Mouse (Mus musculus) adrenal gland, postnatal 4 days (tissue): Measurements from ENCODE around the gene Fam117a. TPM values are rescaled to one million over a fixed set of nuclear protein-coding genes. Genes with fewer than 3 reads are reported as not detected.

Experiments used
- DNase-seq, 2 experiments: peaks; one replicate each; pipeline ENCODE4 v3.0.0; 2021 to 2022; ENCODE audit warnings: low spot score in 2 of 2, mixed read lengths in 2 of 2
- total RNA-seq, 2 experiments: library from RNA; stranded (reverse); gene quantifications; 2 replicates each; pipeline ENCODE4 v1.2.3; 2021

Fam117a gene
- total RNA-seq, 2 experiments from 2014 or later, result 21.9 to 27.8 TPM

DNA sequence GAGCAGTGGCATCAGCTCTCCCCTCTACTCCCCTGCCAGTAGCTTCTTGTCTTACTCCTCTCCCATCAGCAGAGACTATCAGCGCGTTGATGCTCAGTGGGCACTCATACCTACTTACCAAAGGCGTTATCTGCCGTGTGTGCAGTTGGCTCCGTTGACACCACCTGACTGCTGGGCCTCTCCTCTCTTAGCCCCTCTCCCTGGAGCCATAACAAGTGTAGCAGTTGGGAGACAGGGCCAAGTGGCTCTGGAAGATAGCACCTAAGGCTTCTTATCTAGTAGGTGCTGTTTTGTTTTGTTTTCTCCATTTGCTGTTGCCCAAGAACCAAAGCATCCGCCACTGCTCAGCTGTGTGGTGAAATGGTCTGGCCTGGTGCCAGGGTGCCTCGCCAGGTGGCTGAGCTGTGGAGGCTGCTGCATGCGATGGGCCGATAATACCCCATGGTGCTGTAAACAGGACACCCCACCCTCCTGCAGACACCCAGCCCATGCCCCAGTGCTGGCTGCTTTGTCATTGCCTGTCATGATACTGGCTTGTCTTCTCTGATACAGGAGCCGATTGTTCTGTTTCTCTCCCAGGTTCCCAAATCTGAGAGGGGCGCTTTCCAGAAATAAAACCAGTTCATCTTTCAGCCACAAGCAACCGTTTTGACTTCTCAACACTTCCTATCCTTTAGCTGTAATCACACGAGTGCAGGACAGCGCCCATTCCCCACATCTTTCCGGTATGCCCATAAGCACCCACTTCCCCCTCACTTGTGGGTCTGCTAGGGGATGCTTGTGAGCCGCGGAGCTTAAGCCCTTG lies 19.9 kb downstream of the Fam117a start:
- DNase-seq, result peak in 1 of 2 experiments; percentile 20

DNA sequence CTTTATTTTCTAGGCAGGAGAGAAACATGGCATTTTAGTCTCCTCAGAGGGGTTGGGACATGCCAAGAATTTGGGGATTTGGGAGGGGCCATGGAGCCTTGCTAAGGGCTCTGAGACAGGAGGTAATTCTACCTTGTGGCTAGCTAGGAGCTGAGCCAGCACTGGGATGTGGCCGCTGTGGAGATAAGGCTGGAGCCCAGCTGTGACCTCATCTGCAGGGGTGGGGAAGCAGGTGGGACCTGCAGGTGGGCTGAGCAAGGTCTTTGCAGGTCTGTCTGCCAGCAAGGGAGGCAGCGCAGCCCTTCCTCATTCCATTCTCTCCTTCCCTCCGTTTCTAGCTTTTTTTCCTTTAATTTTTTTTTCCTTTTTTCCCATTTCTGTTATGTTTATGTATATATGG lies 21.4 kb downstream of the Fam117a start:
- no peak for DNase-seq

DNA sequence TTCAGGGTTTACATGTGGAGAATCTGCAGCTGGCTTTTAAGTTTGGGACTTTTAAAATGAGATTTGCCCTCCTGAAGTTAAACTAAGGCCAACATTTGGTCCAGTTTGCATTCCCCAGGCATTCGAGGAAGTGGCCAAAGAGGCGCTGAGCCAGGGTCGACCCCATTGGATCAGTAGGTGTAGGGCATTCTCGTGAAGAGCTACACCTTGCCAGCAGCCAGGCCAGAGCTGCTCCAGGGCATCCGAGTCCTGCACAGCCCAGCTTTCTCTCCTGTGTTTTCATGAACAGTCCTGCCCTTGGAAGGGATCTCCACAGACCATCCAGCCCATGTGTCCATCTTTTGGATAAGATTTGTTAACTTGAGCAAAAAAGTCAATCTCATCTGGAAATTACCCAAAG lies 27.6 kb downstream of the Fam117a start:
- no peak for DNase-seq

DNA sequence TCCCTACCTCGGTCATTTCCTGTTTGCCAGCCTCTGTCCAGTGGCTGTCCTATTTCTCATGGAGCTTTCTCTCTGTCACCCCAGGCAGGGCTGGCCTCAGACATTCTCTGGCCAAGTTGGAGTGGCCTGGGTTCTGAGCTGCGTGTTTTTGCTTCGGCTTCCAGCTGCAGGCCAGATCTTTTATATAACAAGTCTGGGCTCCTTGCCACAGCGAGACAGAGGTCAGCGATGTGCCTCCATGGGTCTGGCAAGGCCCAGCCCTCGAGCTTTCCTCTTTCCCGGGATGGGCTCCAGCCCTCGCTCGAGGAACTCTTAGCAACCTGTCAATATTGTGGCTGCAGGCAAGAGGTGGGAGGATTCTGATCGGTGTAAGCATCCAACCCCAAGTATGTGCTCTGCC lies 28.8 kb downstream of the Fam117a start:
- DNase-seq, result peak in 1 of 2 experiments; percentile 28

DNA sequence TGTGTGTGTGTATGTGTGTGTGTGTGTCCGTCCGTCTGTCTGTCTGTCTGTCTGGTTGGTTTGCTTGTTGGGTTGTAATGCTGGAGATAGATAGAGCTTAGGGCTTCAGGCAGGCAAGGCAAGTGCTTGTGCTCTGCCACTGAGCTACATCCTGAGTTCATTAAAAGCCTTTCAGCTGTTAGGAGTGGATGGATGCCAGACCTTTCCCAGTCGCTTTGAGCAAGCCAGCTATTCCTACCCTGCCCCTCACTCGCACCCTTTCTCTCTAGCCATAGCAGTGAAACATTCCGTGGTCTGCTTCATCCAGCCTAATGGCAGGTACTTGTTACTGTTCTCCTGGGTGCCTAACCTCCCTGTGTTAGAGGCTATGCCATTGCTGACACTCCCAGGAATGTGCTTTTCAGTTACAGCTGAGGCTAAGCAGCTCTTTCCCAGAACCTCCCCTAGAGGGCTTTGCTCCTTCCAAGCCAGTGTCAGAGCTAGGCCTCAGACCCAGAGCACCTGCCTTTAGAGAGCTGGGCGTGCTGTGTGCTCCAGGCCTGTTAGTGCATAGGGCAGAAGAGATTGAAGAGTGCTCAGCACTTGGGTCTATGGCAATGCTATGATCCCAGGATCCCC lies 29.6 kb downstream of the Fam117a start:
- no peak for DNase-seq

DNA sequence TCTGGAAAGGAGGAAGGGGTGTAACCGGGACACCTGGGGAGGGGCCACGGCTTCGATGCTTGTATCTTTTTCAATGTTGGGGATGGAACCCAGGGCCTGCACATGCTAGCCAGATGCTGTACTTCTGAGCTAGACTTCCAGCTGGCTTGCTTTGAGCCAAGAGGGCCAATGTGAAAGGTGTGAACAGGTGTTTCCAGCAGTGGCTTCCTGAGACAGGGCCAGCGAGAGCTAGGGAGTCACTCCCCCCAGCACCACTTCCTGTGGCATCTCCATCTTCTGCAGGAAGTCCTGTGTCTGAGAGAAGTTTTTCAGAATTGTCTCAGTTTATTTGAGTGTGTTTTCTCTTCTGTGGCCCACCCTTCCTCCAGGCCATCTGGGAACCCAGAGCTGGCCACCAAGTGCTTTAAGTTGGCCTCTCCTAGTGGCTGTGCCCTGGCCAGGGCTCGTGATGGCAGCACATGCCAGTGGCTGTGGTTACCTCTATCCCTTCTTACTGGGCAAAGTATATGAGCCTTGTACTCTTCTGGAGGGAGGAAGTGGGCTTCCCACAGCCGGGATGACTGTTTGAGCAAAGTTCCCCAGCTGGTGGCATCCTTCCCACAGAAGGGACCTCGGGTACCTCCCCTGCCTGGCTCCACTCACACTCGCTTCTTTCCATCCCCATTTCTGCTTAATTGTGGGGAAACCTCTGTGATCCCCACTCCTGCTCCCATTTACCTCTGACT lies 30.4 kb downstream of the Fam117a start:
- DNase-seq, result no peak

DNA sequence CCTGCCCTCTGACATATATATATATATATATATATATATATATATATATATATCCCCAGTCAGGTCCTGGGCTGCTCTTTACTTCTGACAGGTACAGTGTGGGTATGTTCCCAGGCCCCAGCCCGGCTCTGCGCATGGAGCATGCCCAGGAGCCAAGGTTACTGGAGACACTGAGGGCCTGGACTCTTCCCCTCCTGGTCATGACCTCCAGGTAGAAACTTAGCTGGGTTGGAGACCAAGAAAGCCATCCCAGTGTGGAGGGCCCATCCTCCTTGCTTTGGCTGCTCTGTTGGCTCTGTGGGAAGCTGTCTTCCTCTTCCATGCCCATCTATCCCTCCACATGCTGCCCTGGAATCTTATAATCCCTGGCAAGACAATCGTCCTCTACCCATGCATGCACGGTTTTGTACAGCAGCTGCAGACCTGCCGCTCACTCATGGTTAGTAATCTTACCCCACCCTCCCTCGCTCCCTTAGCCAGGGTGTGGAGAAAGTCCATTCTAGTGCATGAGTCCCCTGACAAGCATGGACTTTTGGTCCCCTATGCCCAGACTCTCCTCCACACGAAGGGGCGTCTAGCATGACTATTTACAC lies 31.5 kb downstream of the Fam117a start:
- no peak for DNase-seq

DNA sequence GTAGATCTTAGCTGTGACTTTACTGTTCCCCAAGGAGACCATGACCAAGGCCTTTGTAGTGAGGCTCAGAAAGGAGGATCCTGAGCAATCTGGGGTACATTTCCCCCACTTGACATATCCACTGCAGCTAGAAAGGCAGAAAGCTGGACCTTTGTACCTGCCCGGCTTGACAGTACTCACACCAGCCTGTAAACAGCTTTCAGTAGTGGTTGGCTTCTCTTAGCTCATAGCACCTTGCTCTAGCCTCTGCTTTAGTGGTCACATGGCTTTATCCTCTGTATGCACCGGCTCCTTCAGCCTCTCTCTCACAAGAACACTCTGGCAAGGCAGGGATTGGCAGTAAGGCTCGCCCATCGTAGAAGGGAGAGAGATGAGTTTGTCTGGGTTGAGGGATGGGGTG lies 32.1 kb downstream of the Fam117a start:
- no peak for DNase-seq

DNA sequence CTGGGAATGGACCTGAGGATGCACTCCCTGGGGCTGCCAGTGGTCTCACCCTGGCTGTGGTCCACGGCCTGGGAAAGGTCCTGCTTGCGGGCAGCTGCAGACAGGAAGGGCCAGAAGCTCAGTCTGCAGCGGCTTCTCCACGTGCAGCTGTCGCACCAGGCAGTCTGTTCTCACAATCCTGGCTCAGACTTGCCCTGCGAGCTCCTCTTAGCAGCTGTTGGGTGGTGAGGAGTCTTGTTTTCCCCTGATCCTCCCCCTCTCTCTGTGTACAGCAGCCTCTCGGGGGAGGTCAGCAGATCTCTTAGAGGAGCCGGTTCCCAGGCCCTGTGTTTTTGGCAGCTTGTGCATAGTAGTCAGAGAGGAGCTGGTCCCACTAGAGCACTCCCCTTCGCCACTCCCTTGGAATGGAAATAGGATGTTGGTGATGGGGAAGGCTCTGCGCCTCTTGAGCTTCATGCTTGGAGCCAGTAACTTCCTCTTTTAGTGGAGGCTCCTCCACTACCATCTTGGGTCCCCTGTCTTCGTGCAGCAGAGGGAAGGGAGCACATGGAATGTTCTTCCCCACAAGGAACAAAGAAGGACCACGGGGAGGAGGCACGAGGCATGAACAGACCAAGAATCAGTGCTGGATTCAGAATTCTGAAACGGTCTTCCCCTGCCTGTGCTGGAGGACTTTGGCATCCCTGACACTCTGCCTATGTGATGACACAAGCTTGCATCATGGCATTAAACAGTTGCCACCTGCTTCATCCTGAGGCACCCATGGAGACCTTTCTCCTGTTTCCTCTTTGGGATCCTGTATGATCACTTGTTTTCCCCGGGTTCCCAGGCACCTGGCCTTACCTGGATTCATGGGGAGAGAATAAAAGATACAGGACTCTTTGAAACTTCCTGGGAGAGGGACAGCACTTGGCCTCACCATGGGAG lies 33.4 kb downstream of the Fam117a start:
- no peak for DNase-seq

DNA sequence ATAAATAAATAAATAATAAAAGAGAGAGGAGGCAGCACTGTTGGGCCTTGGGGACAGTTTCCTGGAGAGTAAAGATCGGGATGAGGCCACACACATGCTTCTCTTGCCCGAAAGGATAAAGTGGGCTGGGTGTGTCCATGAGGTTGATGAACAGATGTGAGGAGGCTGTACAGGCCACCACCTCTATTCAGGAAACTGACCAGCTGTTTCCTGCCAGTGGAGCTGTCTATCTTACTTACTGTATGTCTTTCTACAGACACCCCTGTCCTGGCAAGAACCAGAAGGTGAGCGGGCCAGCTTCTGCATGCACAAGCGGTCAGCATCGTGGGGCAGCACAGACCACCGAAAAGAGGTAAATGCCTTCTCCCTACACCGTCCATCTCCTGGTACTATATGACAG lies 34.4 kb downstream of the Fam117a start:
- DNase-seq, result no peak

DNA sequence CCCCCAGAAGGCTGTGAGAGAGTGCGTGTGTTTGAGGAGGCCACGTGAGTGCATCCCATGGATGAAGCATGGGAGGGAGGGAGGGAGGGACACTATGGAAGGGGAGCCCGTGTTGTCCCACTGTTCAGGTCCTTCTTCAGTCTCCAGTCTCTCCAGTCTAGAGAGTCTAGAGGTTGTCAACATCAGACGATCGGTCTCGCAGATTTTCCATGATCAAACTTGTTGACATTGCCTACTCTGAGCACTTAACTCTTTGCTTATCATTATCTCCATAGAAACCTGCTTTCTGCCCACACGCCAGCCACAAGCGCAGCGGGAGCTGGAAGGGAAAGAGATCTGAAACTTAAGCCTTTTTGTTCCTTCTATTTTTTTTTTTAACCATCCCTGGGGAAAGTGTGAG lies 42.1 kb downstream of the Fam117a start:
- DNase-seq, result no peak

DNA sequence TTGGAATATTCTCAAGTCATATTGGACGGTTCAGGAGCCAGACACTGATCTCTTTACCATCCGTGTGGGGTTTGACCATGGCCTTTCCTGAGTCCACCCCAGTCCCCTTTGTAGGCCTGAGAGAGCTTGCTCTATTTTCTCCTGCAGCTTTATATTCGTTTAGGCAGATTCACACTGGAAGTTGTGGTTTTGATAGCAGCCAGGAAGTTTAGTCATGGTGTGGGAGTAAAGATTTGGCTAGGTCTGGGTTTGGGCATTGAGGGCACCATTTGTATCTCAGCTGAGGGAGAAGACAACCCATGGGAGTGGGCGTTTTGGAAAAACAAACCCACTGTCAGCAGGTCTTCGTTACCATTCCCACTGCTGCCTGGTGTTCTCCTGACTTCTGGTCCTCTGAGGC lies 42.7 kb downstream of the Fam117a start:
- DNase-seq, result no peak

DNA sequence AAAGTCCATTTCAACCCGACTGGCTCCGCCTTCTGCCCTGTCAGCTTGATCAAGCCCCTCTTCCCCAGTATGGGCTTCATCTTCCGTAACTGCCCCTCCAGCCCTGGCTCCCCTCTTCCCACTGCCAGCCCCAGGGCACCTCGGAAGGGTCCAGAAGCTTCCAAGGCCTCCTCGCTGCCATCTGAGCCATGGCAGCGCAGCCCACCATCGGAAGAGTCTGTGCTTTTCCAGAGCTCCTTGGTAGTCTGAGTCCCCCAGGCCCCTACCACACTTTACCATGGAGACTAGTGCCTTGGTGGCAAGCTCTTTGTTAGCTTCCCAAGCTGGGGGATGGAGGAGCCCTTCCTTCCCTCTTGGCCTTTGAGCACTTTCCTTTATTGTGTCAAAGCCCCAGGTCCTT lies 43.9 kb downstream of the Fam117a start:
- DNase-seq, result no peak

DNA sequence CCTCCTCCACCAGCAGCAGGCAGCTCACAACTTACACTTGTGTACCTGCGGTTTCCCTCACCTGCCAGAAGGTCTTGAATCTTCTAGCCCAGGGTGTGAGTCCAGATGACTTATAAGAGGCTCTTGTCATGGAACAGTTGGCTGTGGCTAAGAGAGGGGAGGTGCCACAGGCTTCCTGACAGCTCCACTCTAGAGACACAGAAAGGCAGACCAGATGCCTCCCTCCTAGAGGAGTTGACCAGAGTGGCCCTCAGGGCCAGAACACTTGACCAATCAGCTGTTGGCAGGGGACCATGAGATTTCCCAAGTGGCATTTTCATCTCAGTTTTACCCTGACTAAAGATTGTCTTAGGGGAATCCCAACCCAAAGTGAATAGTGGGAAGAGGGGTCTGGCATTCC lies 44.3 kb downstream of the Fam117a start:
- DNase-seq, result no peak

DNA sequence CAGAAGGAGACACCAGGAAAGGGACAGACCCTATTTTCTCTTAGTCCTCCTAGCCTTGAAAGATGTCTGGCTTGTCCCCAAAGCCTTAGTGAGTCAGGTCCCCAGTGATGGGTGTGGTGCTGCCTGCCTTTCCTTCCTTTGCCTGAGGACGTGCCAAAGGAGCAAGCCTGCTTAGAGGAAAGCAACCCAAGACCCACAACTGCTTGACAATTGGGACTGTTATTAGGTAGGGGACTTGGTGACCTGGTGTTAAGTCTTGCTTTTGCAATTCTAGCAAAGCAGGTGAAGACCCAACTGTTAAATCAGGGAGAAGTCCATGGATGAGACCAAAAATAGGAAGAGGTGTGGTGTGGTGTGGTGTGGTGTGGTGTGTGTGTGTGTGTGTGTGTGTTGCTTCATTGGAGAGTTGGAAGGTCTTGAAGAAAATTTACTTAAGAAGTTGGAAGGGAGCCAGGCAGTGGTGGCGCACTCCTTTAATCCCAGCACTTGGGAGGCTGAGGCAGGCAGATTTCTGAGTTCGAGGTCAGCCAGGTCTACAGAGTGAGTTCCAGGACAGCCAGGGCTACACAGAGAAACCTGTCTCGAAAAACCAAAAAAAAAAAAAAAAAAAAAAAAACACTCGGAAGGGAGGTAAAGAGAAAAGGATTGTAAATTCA lies 46.6 kb downstream of the Fam117a start:
- no peak for DNase-seq

DNA sequence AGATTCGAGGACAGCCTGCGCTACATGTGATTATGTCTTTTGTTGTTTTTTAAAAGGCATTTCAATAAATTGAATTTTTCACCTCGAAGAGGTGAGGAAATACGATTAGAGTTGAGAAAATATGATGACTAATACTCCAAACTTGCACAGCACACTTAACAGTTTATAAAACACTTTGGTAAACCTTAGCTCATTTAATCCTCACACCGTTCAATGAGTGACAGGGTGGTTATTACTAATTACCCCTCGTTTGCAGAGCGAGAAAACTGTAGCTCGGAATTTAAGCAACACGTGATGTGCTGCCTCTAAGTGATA lies 47.1 kb downstream of the Fam117a start:
- no peak for DNase-seq

DNA sequence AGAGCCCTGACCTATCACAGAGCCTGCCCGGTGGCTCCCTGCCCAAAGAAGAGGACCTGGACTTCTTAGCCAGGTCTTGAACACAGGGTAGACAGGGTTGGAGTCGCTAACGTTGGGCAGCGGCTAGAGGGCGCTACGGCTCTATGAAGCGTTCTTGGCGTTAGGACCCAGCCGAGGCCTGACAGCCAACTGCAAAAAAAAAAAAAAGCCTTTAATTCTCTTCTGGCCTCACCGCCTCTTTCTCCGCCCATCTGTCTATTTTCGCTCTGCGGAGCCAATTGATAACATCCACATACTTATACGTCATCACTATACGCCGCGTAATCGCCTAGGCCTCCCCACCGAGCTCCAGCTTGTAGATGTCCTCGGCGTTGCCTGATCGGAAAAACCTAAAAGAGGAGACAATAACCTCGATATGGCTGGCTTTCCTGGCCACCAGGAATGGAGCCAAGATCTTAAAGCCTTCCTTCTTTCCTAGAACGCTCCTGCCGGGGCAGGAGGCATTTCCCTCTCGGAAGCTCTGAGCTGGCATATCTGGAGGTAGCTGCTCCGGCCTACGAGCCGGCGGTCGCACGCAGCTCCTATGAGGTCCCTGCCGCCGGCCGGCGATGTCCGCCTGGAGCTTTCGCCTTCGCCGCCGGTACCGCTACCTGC lies 47.6 kb downstream of the Fam117a start, which contains the start of gene Slc35b1:
Gene Slc35b1 (plus strand): TSS at position 374 of the 654 bp plus-strand sequence.
- DNase-seq, result peak; percentile 64 to 87

DNA sequence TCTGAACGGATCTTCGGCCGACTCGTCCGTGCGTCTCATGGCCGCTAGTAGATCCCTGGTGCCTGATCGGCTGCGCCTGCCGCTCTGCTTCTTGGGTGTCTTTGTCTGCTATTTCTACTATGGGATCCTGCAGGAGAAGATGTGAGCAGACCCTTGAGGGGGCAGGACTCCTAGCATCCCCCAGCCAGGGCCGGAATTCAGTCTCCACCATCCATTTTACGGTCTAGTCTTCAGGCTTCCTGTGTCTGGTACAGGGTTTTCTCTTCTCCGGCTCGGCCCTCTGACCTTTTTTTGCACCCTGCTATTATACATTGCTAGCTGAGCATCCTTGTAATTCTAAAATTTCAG lies 48.1 kb downstream of the Fam117a start:
- no peak for DNase-seq

DNA sequence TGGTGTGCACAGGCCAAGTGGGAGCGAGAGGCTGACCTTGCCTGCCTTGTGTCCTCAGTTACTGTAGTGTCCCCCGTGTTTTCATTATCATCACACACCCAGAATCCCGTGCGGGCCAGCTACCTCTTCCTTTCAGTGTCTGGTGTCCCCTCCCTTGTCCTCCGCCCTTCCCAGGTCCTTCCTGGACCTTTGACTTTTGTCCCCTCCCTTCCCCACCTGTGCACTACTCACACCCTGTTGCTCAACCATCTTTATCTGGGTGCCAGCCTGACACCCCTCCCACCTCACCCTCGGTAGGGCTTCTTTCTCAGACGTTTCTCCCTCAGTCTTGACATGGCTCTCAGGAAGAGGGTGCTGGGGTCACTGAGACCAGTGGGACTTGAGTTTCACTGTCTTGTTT lies 50.5 kb downstream of the Fam117a start:
- no peak for DNase-seq

DNA sequence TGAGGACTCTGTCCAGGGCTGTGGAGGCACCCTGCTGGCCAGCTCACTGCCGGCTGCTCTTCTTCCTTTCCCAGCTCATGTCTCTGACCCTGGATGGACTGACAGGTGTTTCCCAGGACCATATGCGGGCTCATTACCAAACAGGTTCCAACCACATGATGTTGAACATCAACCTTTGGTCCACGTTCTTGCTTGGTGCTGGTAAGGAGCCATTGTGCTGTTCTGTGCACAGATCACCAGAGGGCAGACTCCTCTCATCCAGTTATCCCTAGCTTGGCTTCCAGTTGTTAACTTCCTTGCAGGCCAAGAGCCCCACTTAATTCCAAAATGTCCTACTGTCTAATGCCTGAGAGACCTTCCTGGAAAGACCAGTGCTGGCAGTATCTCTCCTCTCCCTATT lies 52.2 kb downstream of the Fam117a start:
- DNase-seq, result no peak
